Mouse (Mus musculus) frontal cortex, postnatal 14 days (tissue): ENCODE results near the gene Tmem119.
"Not testable (repeated sequence)": the region's sequence is repeated elsewhere in the genome, so short reads cannot be mapped to it uniquely, and the experiment has no call there.

Source experiments
- DNase-seq, 2 experiments: peaks; one replicate each; pipeline ENCODE4 v3.0.0; 2022; ENCODE audit warnings: low spot score in 2 of 2

The Tmem119 gene

GRCm38 (mm10) chr5:113815638-113816152 is 15.4 kb upstream of the Tmem119 start:
- DNase-seq: peak in 1 of 2 experiments; percentile 61

- no peak for DNase-seq
These were observed 14.7 kb upstream of the Tmem119 start for GRCm38 (mm10) chr5:113815041-113815389.

- no peak for DNase-seq
These were observed 14.1 kb upstream of the Tmem119 start for GRCm38 (mm10) chr5:113814111-113815040.

GRCm38 (mm10) chr5:113813608-113814007 is 13.3 kb upstream of the Tmem119 start:
- no peak for DNase-seq

- DNase-seq: no peak
These were observed 12.3 kb upstream of the Tmem119 start for GRCm38 (mm10) chr5:113812638-113813037.

GRCm38 (mm10) chr5:113811824-113812420 is 11.6 kb upstream of the Tmem119 start:
- DNase-seq: not testable (repeated sequence)

GRCm38 (mm10) chr5:113810111-113810510 is 9.8 kb upstream of the Tmem119 start:
- no peak for DNase-seq

- DNase-seq: no peak
These were observed 7.9 kb upstream of the Tmem119 start for GRCm38 (mm10) chr5:113808177-113808576.

GRCm38 (mm10) chr5:113807712-113808111 is 7.4 kb upstream of the Tmem119 start:
- no peak for DNase-seq

- no peak for DNase-seq
These were observed 6.1 kb upstream of the Tmem119 start for GRCm38 (mm10) chr5:113806414-113806813.

- DNase-seq: no peak
These were observed 5.0 kb upstream of the Tmem119 start for GRCm38 (mm10) chr5:113805301-113805700.

- DNase-seq: no peak
These were observed 4.2 kb upstream of the Tmem119 start for GRCm38 (mm10) chr5:113804395-113804966.

- no peak for DNase-seq
These were observed 625 bp downstream of the Tmem119 start for GRCm38 (mm10) chr5:113799691-113800090.

- DNase-seq: no peak
These were observed 1.8 kb downstream of the Tmem119 start for GRCm38 (mm10) chr5:113798525-113798924.

GRCm38 (mm10) chr5:113797149-113797882 is 3.0 kb downstream of the Tmem119 start:
- DNase-seq: no peak

GRCm38 (mm10) chr5:113796401-113797148 is 3.7 kb downstream of the Tmem119 start:
- DNase-seq: no peak

- no peak for DNase-seq
These were observed 8.9 kb downstream of the Tmem119 start for GRCm38 (mm10) chr5:113791197-113792095.

GRCm38 (mm10) chr5:113790453-113791196 is 9.7 kb downstream of the Tmem119 start:
- DNase-seq: no peak

GRCm38 (mm10) chr5:113789075-113789788 is 11.1 kb downstream of the Tmem119 start:
- no peak for DNase-seq
